Comparison of ENCODE assay signal across 15 mouse cellular contexts in the genomic region with DNA sequence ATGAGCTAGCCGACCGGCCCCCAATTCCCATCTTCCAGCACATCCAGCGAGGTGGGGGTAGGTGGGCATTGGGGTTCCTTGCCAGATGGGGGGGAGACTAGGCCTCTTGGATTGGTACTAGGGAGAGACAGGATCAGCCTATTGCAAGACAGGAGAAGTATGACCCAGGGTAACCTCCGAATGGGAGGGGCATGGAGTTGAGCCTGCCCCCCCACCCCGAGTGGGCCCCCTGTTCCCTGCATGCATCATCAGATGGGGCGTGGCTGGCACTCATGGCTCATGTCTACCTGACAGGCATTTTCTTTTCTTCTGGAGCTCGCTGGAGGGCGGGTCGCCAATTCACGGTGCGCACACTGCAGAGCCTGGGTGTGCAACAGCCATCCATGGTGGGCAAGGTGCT. TPM values are rescaled to one million over a fixed set of nuclear protein-coding genes. Genes with fewer than 3 reads are reported as not detected.
"Had no signal": no experiment of that assay in that cellular context is flagged by ENCODE, and none has a peak within 500 bp of the region (broad histone marks: within the 10 kb centered on the region; RNA-seq: fewer than 3 reads in every experiment).

No protein-coding gene starts in this region.

- DNase-seq: kidney, adult 11 months; kidney, postnatal 14 days; lung, adult 2 months; right cerebral cortex, postnatal 14 days had no signal

- H3K4me2 ChIP-seq: liver, embryonic 15.5 days; midbrain, embryonic 13.5 days had no signal

- H3K36me3 ChIP-seq: liver, embryonic 15.5 days; midbrain, embryonic 13.5 days had no signal

- H3K9me3 ChIP-seq: liver, embryonic 15.5 days; midbrain, embryonic 13.5 days had no signal

- H3K27ac ChIP-seq: left cerebral cortex, adult 2 months; liver, embryonic 15.5 days; midbrain, embryonic 13.5 days had no signal

- H3K4me3 ChIP-seq: left cerebral cortex, adult 2 months; liver, embryonic 15.5 days; midbrain, embryonic 13.5 days had no signal

- H3K9ac ChIP-seq: liver, embryonic 15.5 days; midbrain, embryonic 13.5 days had no signal

- ATAC-seq: lung, postnatal 0 days; midbrain, embryonic 13.5 days had no signal

RNA-seq across cellular contexts. Expression of a gene that starts 1.5 kb away (rescaled TPM):
- polyA plus RNA-seq: kidney, embryonic 14.5 days; limb, embryonic 11.5 days; liver, adult 2 months; liver, embryonic 15.5 days; lung, postnatal 0 days; midbrain, embryonic 13.5 days; midbrain, postnatal 0 days; neural tube, embryonic 14.5 days; spleen, adult 2 months; urinary bladder, adult 2 months had no signal

RNA-seq across cellular contexts. Expression of a gene that starts 51.1 kb away (rescaled TPM):
- polyA plus RNA-seq: midbrain, postnatal 0 days had no signal
